Mouse (Mus musculus) E14TG2a.4 (cell line): ENCODE measurements at regions not wholly inside any gene's neighbourhood (a gene's known extent, or its start where the extent isn't known, plus 50 kb on each side); places are given as distances from the start of the nearest gene placed in this dataset.

Experiments used
- CTCF ChIP-seq: conservative IDR thresholded peaks from 2 replicates; pipeline ENCODE4 v1.5.1; 2014; ENCODE audit warnings: low read length
- NANOG ChIP-seq: IDR thresholded peaks from 2 replicates; pipeline ENCODE4 v1.6.1; 2014; ENCODE audit warnings: borderline replicate concordance, low read length, mixed read lengths

GRCm38 (mm10) chr10:97000871-97001270 is 384.1 kb downstream of the Btg1 start:
- TF ChIP-seq CTCF (no peak), NANOG (no peak)
